11 mouse cellular contexts compared by ENCODE assay signal in the genomic region with DNA sequence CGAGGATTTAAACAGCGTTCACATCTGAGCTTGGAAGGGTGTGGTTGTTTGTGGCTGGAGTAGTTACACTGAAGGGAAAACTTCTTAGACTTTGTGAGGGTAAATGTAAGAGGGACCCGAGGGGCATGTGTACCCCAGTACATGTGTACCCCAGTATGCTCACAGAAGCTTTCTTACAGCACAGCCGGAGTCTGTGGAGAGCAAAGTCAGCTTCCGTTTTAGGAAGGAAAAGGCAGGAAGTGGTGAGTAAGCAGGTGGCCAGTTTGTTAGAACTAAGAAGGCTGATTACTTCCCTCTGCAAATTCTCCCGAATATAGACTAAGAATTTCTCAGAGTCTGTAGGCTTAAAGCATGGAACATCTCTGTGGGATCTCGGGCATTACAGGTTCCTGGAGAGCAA. TPM values are rescaled to one million over a fixed set of nuclear protein-coding genes. Genes with fewer than 3 reads are reported as not detected.
DNase-seq lines count a peak whose midpoint lies in the region; ATAC-seq and TF ChIP-seq lines count a peak whose summit lies in the region.
"Had no signal": no experiment of that assay in that cellular context is flagged by ENCODE, and none has a peak within 500 bp of the region (broad histone marks: within the 10 kb centered on the region; RNA-seq: fewer than 3 reads in every experiment).

No protein-coding gene starts in this region.

- peaks cover 12% of the 10 kb centered on the region; the same call in 1 of the 2 replicates for H3K4me1 ChIP-seq in kidney, adult 2 months (ENCODE audit: control insufficient read depth, insufficient read depth, low read length)
- H3K4me1 ChIP-seq in heart, embryonic 12.5 days (replicated peaks): no peaks in the 10 kb centered on the region

- ATAC-seq in megakaryocyte, adult 5-6 weeks (ENCODE audit: poor library complexity, severe bottlenecking): peak; percentile 90
- ATAC-seq in heart, embryonic 12.5 days (ENCODE audit: insufficient number of reproducible peaks, low FRiP score): no peak

- no peak overlapping the region for H3K4me3 ChIP-seq in kidney, adult 2 months (ENCODE audit: insufficient read depth, low read depth, low read length)
- H3K4me3 ChIP-seq in heart, embryonic 12.5 days: no peak overlapping the region

- TF ChIP-seq CTCF in kidney, adult 2 months (conservative IDR thresholded peaks at IDR 0.05; ENCODE audit: insufficient read depth, insufficient read length, low read depth, low read length): no peak

- no peaks in the 10 kb centered on the region for H3K27me3 ChIP-seq in kidney, adult 2 months (replicated peaks; ENCODE audit: control insufficient read depth, insufficient read depth, low read length)
- H3K27me3 ChIP-seq in heart, embryonic 12.5 days (replicated peaks): no peaks in the 10 kb centered on the region

- no peak for TF ChIP-seq POLR2A in kidney, adult 2 months (IDR thresholded peaks at IDR 0.05; ENCODE audit: low read depth, low read length)

- H3K4me2 ChIP-seq in heart, embryonic 12.5 days: no peak overlapping the region

- no peak for DNase-seq in kidney, adult 2 months
- no peak for DNase-seq in kidney, postnatal 10 days
- DNase-seq in brain, adult 2 months (ENCODE audit: low read depth, low spot score): peak; percentile 17
- peak; percentile 58 for DNase-seq in thymus, postnatal 25 days
- DNase-seq in ovary, adult 18-20 months (ENCODE audit: low spot score): no peak
- DNase-seq in embryo, embryonic 10 days (ENCODE audit: low spot score): no peak
- DNase-seq: heart, postnatal 4 days; kidney, postnatal 14 days; lung, postnatal 10 days had no signal

- 59% methylated on average over 7 of the region's 7 CpGs for WGBS in kidney, adult 2 months
- WGBS in heart, embryonic 12.5 days: 54% methylated on average over 7 of the region's 7 CpGs

- no peaks in the 10 kb centered on the region for H3K36me3 ChIP-seq in kidney, adult 2 months (ENCODE audit: control insufficient read depth, insufficient read depth, low read length)
- no peaks in the 10 kb centered on the region for H3K36me3 ChIP-seq in heart, embryonic 12.5 days

- H3K9ac ChIP-seq in heart, embryonic 12.5 days: no peak overlapping the region

- H3K27ac ChIP-seq in kidney, adult 2 months (ENCODE audit: insufficient read depth, low read depth, low read length): peak overlapping the region; percentile 55; the same call in 1 of the 2 replicates
- H3K27ac ChIP-seq in heart, embryonic 12.5 days (ENCODE audit: poor library complexity, severe bottlenecking): no peak overlapping the region

- no peaks in the 10 kb centered on the region for H3K9me3 ChIP-seq in heart, embryonic 12.5 days (replicated peaks)

RNA-seq across cellular contexts. Expression of gene Agps, which starts 8.2 kb away (rescaled TPM):
- 13.3 and 14.8 TPM in 2 replicates for polyA plus RNA-seq in kidney, adult 2 months (2012; rRNA removed)
- total RNA-seq in megakaryocyte, adult 5-6 weeks (2015): 82.9 and 92.0 TPM in 2 replicates
- 81.7 and 82.2 TPM in 2 replicates for total RNA-seq in megakaryocyte, adult 5-6 weeks (2017)
- polyA plus RNA-seq in heart, embryonic 12.5 days (2016; fragmentation: Nextera tagmentation; extraction: Ambion mirVana): 40.3 and 42.2 TPM in 2 replicates

Comparison
In these comparisons a context has a peak if more than half of its experiments do, and no peak if none do; other contexts are left out.
1. DNase-seq: peak in brain, adult 2 months (single experiment) and thymus, postnatal 25 days (single experiment); none in kidney, adult 2 months (single experiment), kidney, postnatal 10 days (single experiment), ovary, adult 18-20 months (single experiment) and embryo, embryonic 10 days (single experiment).